Mouse (Mus musculus) CH12.LX (cell line): ENCODE measurements around the gene Diexf. TPM values are rescaled to one million over a fixed set of nuclear protein-coding genes. Genes with fewer than 3 reads are reported as not detected.

ENCODE experiments used
- DNase-seq: peaks from one replicate; pipeline ENCODE4 v3.0.0-alpha.2; 2013; ENCODE audit errors: extremely low read depth
- H3K27ac ChIP-seq: 2 replicates; pipeline ENCODE4 v1.5.1; 2012; ENCODE audit warnings: low read depth, mild to moderate bottlenecking, control low read depth, moderate library complexity; ENCODE audit not compliant: insufficient read depth
- H3K27me3 ChIP-seq: replicated peaks from 2 replicates; pipeline ENCODE3; 2012; ENCODE audit warnings: inconsistent platforms
- H3K36me3 ChIP-seq, 2 experiments: replicated peaks in 1 of 2; 2 replicates each; pipeline versions ENCODE3 to v1.6.1; 2012; ENCODE audit warnings: inconsistent platforms in 1 of 2, low read length in 1 of 2, mild to moderate bottlenecking in 1 of 2, mixed read lengths in 1 of 2, moderate library complexity in 1 of 2; ENCODE audit not compliant: control insufficient read depth in 1 of 2, insufficient read depth in 1 of 2
- H3K4me1 ChIP-seq, 2 experiments: 2 replicates each; pipeline ENCODE4 v1.6.1; 2012; ENCODE audit warnings: inconsistent platforms in 1 of 2, moderate library complexity in 1 of 2; ENCODE audit not compliant: insufficient read depth in 2 of 2, control insufficient read depth in 1 of 2
- H3K4me2 ChIP-seq: 2 replicates; pipeline ENCODE4 v1.6.1; 2012; ENCODE audit warnings: low read depth, mild to moderate bottlenecking, control low read depth; ENCODE audit not compliant: poor library complexity, insufficient read depth, severe bottlenecking
- H3K4me3 ChIP-seq, 3 experiments: fragments of 150-350 bp in 1 of 3; sonication (generic) in 1 of 3; replicated peaks in 1 of 3; 2 replicates each; pipeline versions ENCODE3 to v1.5.1; 2011 to 2012; ENCODE audit warnings: low read depth in 2 of 3, low read length in 2 of 3, mild to moderate bottlenecking in 2 of 3, moderate library complexity in 2 of 3, control low read depth in 1 of 3, improper control_type of control experiment in 1 of 3, inconsistent platforms in 1 of 3, mixed read lengths in 1 of 3; ENCODE audit not compliant: poor library complexity in 1 of 3
- H3K79me2 ChIP-seq: replicated peaks from 2 replicates; pipeline ENCODE4 v1.6.1; 2012; ENCODE audit warnings: mild to moderate bottlenecking, moderate library complexity; ENCODE audit not compliant: control insufficient read depth, poor library complexity, insufficient read depth, severe bottlenecking; ENCODE audit errors: extremely low read depth
- H3K9ac ChIP-seq: 2 replicates; pipeline ENCODE4 v1.6.1; 2012; ENCODE audit warnings: low read depth, mild to moderate bottlenecking, control low read depth, moderate library complexity; ENCODE audit not compliant: insufficient read depth
- H3K9me3 ChIP-seq: replicated peaks from 2 replicates; pipeline ENCODE3; 2012; ENCODE audit warnings: low read length, inconsistent platforms, mixed read lengths
- BHLHE40 ChIP-seq: IDR thresholded peaks from 2 replicates; pipeline ENCODE4 v1.6.1; 2011; ENCODE audit warnings: mild to moderate bottlenecking, low read depth, low read length, improper control_type of control experiment
- CHD1 ChIP-seq: IDR thresholded peaks from 2 replicates; pipeline ENCODE4 v1.6.1; 2012; ENCODE audit warnings: low read depth, low read length, improper control_type of control experiment, inconsistent platforms
- HCFC1 ChIP-seq: IDR thresholded peaks from 2 replicates; pipeline ENCODE4 v1.6.1; 2012; ENCODE audit warnings: low read depth, mild to moderate bottlenecking, inconsistent platforms, low read length, improper control_type of control experiment
- IRF4 ChIP-seq: IDR thresholded peaks from 2 replicates; pipeline ENCODE4 v1.6.1; 2014; ENCODE audit warnings: low read depth, mild to moderate bottlenecking, inconsistent platforms, low read length, improper control_type of control experiment
- JUND ChIP-seq: conservative IDR thresholded peaks from 2 replicates; pipeline ENCODE4 v1.6.1; 2011; ENCODE audit warnings: low read depth, low read length, improper control_type of control experiment
- KAT2A ChIP-seq: IDR thresholded peaks from 2 replicates; pipeline ENCODE4 v1.6.1; 2012; ENCODE audit warnings: low read length, improper control_type of control experiment, inconsistent platforms; ENCODE audit not compliant: insufficient replicate concordance
- MAFK ChIP-seq: IDR thresholded peaks from 2 replicates; pipeline ENCODE4 v1.6.1; 2011; ENCODE audit warnings: low read length, improper control_type of control experiment; ENCODE audit not compliant: insufficient replicate concordance
- MAX ChIP-seq: IDR thresholded peaks from 2 replicates; pipeline ENCODE4 v1.6.1; 2011; ENCODE audit warnings: low read length, improper control_type of control experiment
- NELFE ChIP-seq: IDR thresholded peaks from 2 replicates; pipeline ENCODE4 v1.6.1; 2011; ENCODE audit warnings: low read depth, low read length, improper control_type of control experiment
- NRF1 ChIP-seq: IDR thresholded peaks from 2 replicates; pipeline ENCODE4 v1.6.1; 2014; ENCODE audit warnings: low read depth, mild to moderate bottlenecking, inconsistent platforms, low read length, improper control_type of control experiment, moderate library complexity
- POLR2AphosphoS2 ChIP-seq: IDR thresholded peaks from 2 replicates; pipeline ENCODE4 v1.6.1; 2011; ENCODE audit warnings: low read depth, low read length, improper control_type of control experiment
- RAD21 ChIP-seq: IDR thresholded peaks from 2 replicates; pipeline ENCODE4 v1.6.1; 2011; ENCODE audit warnings: low read depth, mild to moderate bottlenecking, low read length, improper control_type of control experiment, moderate library complexity
- RCOR1 ChIP-seq: conservative IDR thresholded peaks from 2 replicates; pipeline ENCODE4 v1.6.1; 2012; ENCODE audit warnings: low read depth, mild to moderate bottlenecking, inconsistent platforms, low read length, improper control_type of control experiment
- SMC3 ChIP-seq: IDR thresholded peaks from 2 replicates; pipeline ENCODE4 v1.6.1; 2011; ENCODE audit warnings: low read depth, low read length, improper control_type of control experiment
- TBP ChIP-seq: conservative IDR thresholded peaks from 2 replicates; pipeline ENCODE4 v1.6.1; 2011; ENCODE audit warnings: low read depth, low read length, improper control_type of control experiment
- TCF12 ChIP-seq: IDR thresholded peaks from 2 replicates; pipeline ENCODE4 v1.6.1; 2014; ENCODE audit warnings: low read depth, mild to moderate bottlenecking, inconsistent platforms, low read length, improper control_type of control experiment
- UBTF ChIP-seq: IDR thresholded peaks from 2 replicates; pipeline ENCODE4 v1.6.1; 2012; ENCODE audit warnings: low read depth, mild to moderate bottlenecking, inconsistent platforms, low read length, improper control_type of control experiment, moderate library complexity
- USF2 ChIP-seq: conservative IDR thresholded peaks from 2 replicates; pipeline ENCODE4 v1.6.1; 2011; ENCODE audit warnings: low read depth, low read length, improper control_type of control experiment
- ZKSCAN1 ChIP-seq: IDR thresholded peaks from 2 replicates; pipeline ENCODE4 v1.6.1; 2012; ENCODE audit warnings: low read depth, inconsistent platforms, low read length, improper control_type of control experiment, borderline replicate concordance
- ZNF384 ChIP-seq: IDR thresholded peaks from 2 replicates; pipeline ENCODE4 v1.6.1; 2012; ENCODE audit warnings: low read depth, low read length, improper control_type of control experiment, inconsistent platforms
- dilution Hi-C: fragments of 300-500 bp; cut with MboI; formaldehyde crosslinking; loops from 2 replicates; pipeline ENCODE4 v1.14.3; 2020; ENCODE audit warnings: low sequenced_read_pairs; ENCODE audit not compliant: extremely low pct_unique_long_range_greater_than_20kb, extremely low pct_ligation_motif_present
- in situ Hi-C: fragments of 300-500 bp; cut with MboI; formaldehyde crosslinking; loops from 3 replicates; pipeline ENCODE4 v1.14.3; 2019; ENCODE audit warnings: low sequenced_read_pairs, low pct_ligation_motif_present, low pct_unique_long_range_greater_than_20kb, mixed read lengths
- polyA plus RNA-seq: library from polyadenylated mRNA; unstranded; fragments of >175 nt; gene quantifications from 2 replicates; pipeline ENCODE4 v1.2.1, GENCODE M21; 2012; ENCODE audit warnings: low read depth; ENCODE audit not compliant: insufficient read length
- total RNA-seq, 2 experiments: library from RNA; depleted of rRNA; stranded (reverse); fragments of 300-350 nt in 1 of 2; fragments of >200 nt in 1 of 2; gene quantifications; 2 replicates each; pipeline ENCODE4 v1.2.3; 2012 to 2014

Diexf gene
- total and polyA plus RNA-seq, 3 experiments = 11.4 to 39.7 (median 17.8) TPM

GRCm38 (mm10) chr1:193086842-193087476 lies 43.1 kb downstream of the Diexf start:
- H3K27ac ChIP-seq = no peak overlapping the region
- in situ Hi-C loops = no loop called here
- DNase-seq = no peak

GRCm38 (mm10) chr1:193086111-193086841 lies 43.8 kb downstream of the Diexf start:
- H3K4me1 ChIP-seq = peaks cover 0 to 5% of the 10 kb centered on the region in 2 experiments; a peak in 2 of 4 replicates
- in situ Hi-C loops (no loop called here), dilution Hi-C loops (no loop called here)
- H3K36me3 ChIP-seq = no peaks in the 10 kb centered on the region
- H3K9ac ChIP-seq = no peak overlapping the region
- no peak for DNase-seq
- peaks cover 2% of the 10 kb centered on the region for H3K27me3 ChIP-seq
- H3K4me3 ChIP-seq = no peak overlapping the region
- no peaks in the 10 kb centered on the region for H3K9me3 ChIP-seq
- H3K79me2 ChIP-seq = no peaks in the 10 kb centered on the region
- TF ChIP-seq RAD21 = no peak
- no peak overlapping the region for H3K27ac ChIP-seq
- H3K4me2 ChIP-seq = no peak overlapping the region

More at GRCm38 (mm10) chr1:193086842-193087476, 43.1 kb downstream of the Diexf start:
- no peaks in the 10 kb centered on the region for H3K9me3 ChIP-seq
- TF ChIP-seq RAD21 = no peak
- no peak for TF ChIP-seq CHD1
- no peak for TF ChIP-seq HCFC1
- no peak for TF ChIP-seq TBP
- TF ChIP-seq NELFE = no peak
- no peak for TF ChIP-seq MAFK
- TF ChIP-seq UBTF = no peak
- TF ChIP-seq, all 38 proteins: peak for 0
- Histone ChIP-seq H3K27me3 (no peaks in the 10 kb centered on the region), H3K4me1 (peaks cover 2 to 5% of the 10 kb centered on the region in 2 experiments; a peak in 2 of 4 replicates), H3K9ac (no peak overlapping the region), H3K79me2 (no peaks in the 10 kb centered on the region), H3K36me3 (no peaks in the 10 kb centered on the region), H3K4me3 (no peak overlapping the region), H3K4me2 (no peak overlapping the region)
- dilution Hi-C loops = no loop called here

- H3K4me1 ChIP-seq = peaks cover 0 to 5% of the 10 kb centered on the region in 2 experiments; a peak in 2 of 4 replicates
- H3K4me3 ChIP-seq = no peak overlapping the region
- no peaks in the 10 kb centered on the region for H3K9me3 ChIP-seq
- no peak overlapping the region for H3K27ac ChIP-seq
- TF ChIP-seq RCOR1 (no peak), TBP (no peak), TCF12 (no peak), ZNF384 (no peak), MAX (no peak), POLR2AphosphoS2 (no peak), ZKSCAN1 (no peak), JUND (no peak), SMC3 (no peak), USF2 (no peak), UBTF (no peak), NRF1 (no peak), IRF4 (no peak), BHLHE40 (no peak), KAT2A (no peak)
- TF ChIP-seq, all 38 proteins: peak for 0
- dilution Hi-C loops (no loop called here), in situ Hi-C loops (no loop called here)
- H3K79me2 ChIP-seq = no peaks in the 10 kb centered on the region
- peaks cover 2% of the 10 kb centered on the region for H3K27me3 ChIP-seq
- H3K4me2 ChIP-seq = no peak overlapping the region
- H3K36me3 ChIP-seq = no peaks in the 10 kb centered on the region
- no peak for DNase-seq
- H3K9ac ChIP-seq = no peak overlapping the region
Observed at GRCm38 (mm10) chr1:193085541-193086020, 44.5 kb downstream of the Diexf start.
